Mouse (Mus musculus) forebrain, embryonic 11.5 days (tissue): ENCODE results near the gene Engase. TPM values are rescaled to one million over a fixed set of nuclear protein-coding genes. Genes with fewer than 3 reads are reported as not detected.

Experiments
- ATAC-seq: fragments of 200-750 bp; cut with Nextera tagmentation; replicated peaks from 2 replicates; pipeline ENCODE4 v1.8.0; 2017; ENCODE audit warnings: moderate TSS enrichment; ENCODE audit not compliant: low FRiP score
- DNase-seq: peaks from one replicate; pipeline ENCODE4 v3.0.0-alpha.2; 2017; ENCODE audit warnings: low spot score
- H3K27ac ChIP-seq: fragments of 300-500 bp; sonication (generic); 2 replicates; pipeline ENCODE4 v1.5.1; 2014; ENCODE audit warnings: low read depth, low read length
- H3K27me3 ChIP-seq: fragments of 300-500 bp; sonication (generic); 2 replicates; pipeline ENCODE4 v1.6.1; 2014; ENCODE audit warnings: mild to moderate bottlenecking, low read length, mixed read lengths; ENCODE audit not compliant: control insufficient read depth, insufficient read depth
- H3K36me3 ChIP-seq: fragments of 300-500 bp; sonication (generic); 2 replicates; pipeline ENCODE4 v1.6.1; 2014; ENCODE audit warnings: mild to moderate bottlenecking, low read length, moderate library complexity, mixed read lengths; ENCODE audit not compliant: control insufficient read depth, insufficient read depth
- H3K4me1 ChIP-seq: fragments of 300-500 bp; sonication (generic); replicated peaks from 2 replicates; pipeline ENCODE4 v1.6.1; 2014; ENCODE audit warnings: low read length, mixed read lengths; ENCODE audit not compliant: control insufficient read depth, insufficient read depth
- H3K4me2 ChIP-seq: fragments of 300-500 bp; sonication (generic); 2 replicates; pipeline ENCODE4 v1.6.1; 2014; ENCODE audit warnings: low read depth, mild to moderate bottlenecking, low read length, moderate library complexity, mixed read lengths; ENCODE audit not compliant: severe bottlenecking
- H3K4me3 ChIP-seq: fragments of 300-500 bp; sonication (generic); 2 replicates; pipeline ENCODE4 v1.5.1; 2014; ENCODE audit warnings: low read depth, low read length
- H3K9ac ChIP-seq: fragments of 300-500 bp; sonication (generic); 2 replicates; pipeline ENCODE4 v1.6.1; 2014; ENCODE audit warnings: low read length
- H3K9me3 ChIP-seq: fragments of 300-500 bp; sonication (generic); 2 replicates; pipeline ENCODE4 v1.6.1; 2016; ENCODE audit warnings: low read length, mixed read lengths; ENCODE audit not compliant: control insufficient read depth
- WGBS: fragments of 180-500 bp; shearing (Covaris S2); extraction: QIAGEN DNeasy Blood & Tissue Kit; methylation state at CpG from one replicate; pipeline ENCODE4 v1.1.7; 2014; 5-methylcytosine and 5-hydroxymethylcytosine counted together
- polyA plus RNA-seq: library from polyadenylated mRNA; unstranded; fragments of >200 nt; fragmentation: Nextera tagmentation; extraction: Ambion mirVana; gene quantifications from 2 replicates; pipeline ENCODE4 v1.2.1, GENCODE M21; 2014

Engase gene
- polyA plus RNA-seq, 1 experiment from 2014 or later, result 10.6 TPM

GRCm38 (mm10) chr11:118467441-118468035 lies 9.1 kb upstream of the Engase start:
- no peaks in the 10 kb centered on the region for H3K36me3 ChIP-seq
- DNase-seq, result no peak
- H3K4me1 ChIP-seq, result no peaks in the 10 kb centered on the region
- H3K27me3 ChIP-seq, result no peaks in the 10 kb centered on the region
- no peak overlapping the region for H3K9ac ChIP-seq
- H3K9me3 ChIP-seq, result no peaks in the 10 kb centered on the region
- ATAC-seq, result no peak
- H3K27ac ChIP-seq, result no peak overlapping the region
- H3K4me3 ChIP-seq, result no peak overlapping the region
- H3K4me2 ChIP-seq, result no peak overlapping the region
- WGBS, result 59% methylated on average over 11 of the region's 11 CpGs

DNA sequence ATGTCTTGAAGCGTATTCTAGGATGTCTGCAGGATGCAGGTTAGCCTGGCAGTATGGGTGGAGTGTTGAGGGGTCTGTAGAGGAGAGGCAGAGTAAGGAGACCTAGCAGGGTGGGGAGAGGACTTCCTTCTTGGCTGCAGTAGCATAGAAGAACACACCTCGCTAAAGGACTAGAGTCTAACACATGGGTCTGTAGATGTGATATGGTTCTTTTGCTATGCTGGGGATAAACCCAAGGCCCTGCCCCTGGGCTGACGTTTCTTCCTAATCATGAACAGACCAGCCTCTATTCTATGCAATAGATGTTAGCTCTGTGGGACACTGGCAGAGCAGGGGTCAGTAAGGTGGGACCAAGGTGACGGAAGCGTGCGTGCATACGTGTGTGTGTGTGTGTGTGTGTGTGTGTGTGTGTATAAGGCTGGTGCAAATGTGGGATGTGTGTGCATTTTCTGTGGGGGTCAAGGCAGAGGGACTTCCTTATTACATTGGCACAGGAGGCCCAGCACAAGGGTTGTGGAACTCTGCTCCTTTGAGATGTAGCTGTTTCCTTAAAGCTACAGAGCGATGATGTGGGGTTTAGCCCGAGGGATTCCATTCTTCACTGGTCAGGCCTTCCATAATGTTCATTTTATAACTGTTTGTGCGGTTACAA lies 7.0 kb upstream of the Engase start:
- H3K27ac ChIP-seq, result no peak overlapping the region
- DNase-seq (no peak), ATAC-seq (no peak)
- no peaks in the 10 kb centered on the region for H3K9me3 ChIP-seq
- no peaks in the 10 kb centered on the region for H3K4me1 ChIP-seq
- H3K9ac ChIP-seq, result no peak overlapping the region
- H3K4me2 ChIP-seq, result no peak overlapping the region
- no peaks in the 10 kb centered on the region for H3K36me3 ChIP-seq
- 88% methylated on average over 10 of the region's 10 CpGs for whole genome bisulfite sequencing
- no peaks in the 10 kb centered on the region for H3K27me3 ChIP-seq
- H3K4me3 ChIP-seq, result no peak overlapping the region

- ATAC-seq, result no peak
- H3K27me3 ChIP-seq, result no peaks in the 10 kb centered on the region
- H3K4me2 ChIP-seq, result no peak overlapping the region
- WGBS, result 49% methylated on average over 12 of the region's 12 CpGs
- H3K27ac ChIP-seq, result 0 out of 2 replicates have a peak overlapping the region, but pooled peaks have one; percentile 12
- DNase-seq, result no peak
- no peaks in the 10 kb centered on the region for H3K4me1 ChIP-seq
- H3K36me3 ChIP-seq, result no peaks in the 10 kb centered on the region
- H3K9ac ChIP-seq, result no peak overlapping the region; the same call in 1 of the 2 replicates
- no peak overlapping the region for H3K4me3 ChIP-seq
- H3K9me3 ChIP-seq, result no peaks in the 10 kb centered on the region
Observed at GRCm38 (mm10) chr11:118470234-118470966, 6.2 kb upstream of the Engase start.

DNA sequence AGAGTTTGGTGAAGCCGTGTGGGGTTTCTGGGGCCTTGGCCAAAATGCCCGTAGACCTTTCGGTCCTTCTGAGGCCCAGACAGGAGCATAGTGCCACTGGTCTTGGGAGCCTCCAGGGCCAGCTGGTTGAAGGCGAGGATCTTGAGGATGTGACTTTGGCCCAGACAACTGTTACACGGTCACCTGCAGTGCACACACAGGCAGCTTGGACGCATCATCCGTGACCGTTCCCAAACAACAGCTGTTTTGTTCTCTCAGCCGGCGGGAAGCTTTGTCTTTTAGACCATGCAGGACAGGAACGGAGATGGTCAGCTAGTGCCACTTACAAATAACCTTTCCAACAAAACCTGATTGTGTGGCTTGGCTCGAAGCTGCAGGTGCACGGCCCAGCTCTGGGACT lies 5.0 kb upstream of the Engase start:
- 82% methylated on average over 13 of the region's 13 CpGs for WGBS
- ATAC-seq (no peak), DNase-seq (no peak)
- H3K4me1 ChIP-seq, result no peaks in the 10 kb centered on the region
- H3K9me3 ChIP-seq, result no peaks in the 10 kb centered on the region
- no peak overlapping the region for H3K9ac ChIP-seq
- no peak overlapping the region for H3K27ac ChIP-seq
- H3K4me2 ChIP-seq, result no peak overlapping the region
- no peaks in the 10 kb centered on the region for H3K36me3 ChIP-seq
- no peaks in the 10 kb centered on the region for H3K27me3 ChIP-seq
- no peak overlapping the region for H3K4me3 ChIP-seq

GRCm38 (mm10) chr11:118473161-118473560 lies 3.5 kb upstream of the Engase start:
- H3K9ac ChIP-seq, result no peak overlapping the region
- H3K4me1 ChIP-seq, result peaks cover 6% of the 10 kb centered on the region; the same call in 1 of the 2 replicates
- H3K27me3 ChIP-seq, result no peaks in the 10 kb centered on the region
- H3K9me3 ChIP-seq, result no peaks in the 10 kb centered on the region
- no peaks in the 10 kb centered on the region for H3K36me3 ChIP-seq
- H3K4me3 ChIP-seq, result no peak overlapping the region
- 81% methylated on average over 1 of the region's 1 CpGs for WGBS
- H3K27ac ChIP-seq, result no peak overlapping the region
- ATAC-seq, result no peak
- no peak for DNase-seq
- H3K4me2 ChIP-seq, result no peak overlapping the region

GRCm38 (mm10) chr11:118473842-118474500 lies 2.7 kb upstream of the Engase start:
- ATAC-seq (no peak), DNase-seq (no peak)
- Histone ChIP-seq H3K36me3 (no peaks in the 10 kb centered on the region), H3K9ac (no peak overlapping the region), H3K27me3 (no peaks in the 10 kb centered on the region), H3K4me3 (no peak overlapping the region), H3K4me1 (peaks cover 6% of the 10 kb centered on the region; the same call in 1 of the 2 replicates), H3K4me2 (no peak overlapping the region), H3K9me3 (no peaks in the 10 kb centered on the region), H3K27ac (no peak overlapping the region)
- 80% methylated on average over 6 of the region's 6 CpGs for WGBS

DNA sequence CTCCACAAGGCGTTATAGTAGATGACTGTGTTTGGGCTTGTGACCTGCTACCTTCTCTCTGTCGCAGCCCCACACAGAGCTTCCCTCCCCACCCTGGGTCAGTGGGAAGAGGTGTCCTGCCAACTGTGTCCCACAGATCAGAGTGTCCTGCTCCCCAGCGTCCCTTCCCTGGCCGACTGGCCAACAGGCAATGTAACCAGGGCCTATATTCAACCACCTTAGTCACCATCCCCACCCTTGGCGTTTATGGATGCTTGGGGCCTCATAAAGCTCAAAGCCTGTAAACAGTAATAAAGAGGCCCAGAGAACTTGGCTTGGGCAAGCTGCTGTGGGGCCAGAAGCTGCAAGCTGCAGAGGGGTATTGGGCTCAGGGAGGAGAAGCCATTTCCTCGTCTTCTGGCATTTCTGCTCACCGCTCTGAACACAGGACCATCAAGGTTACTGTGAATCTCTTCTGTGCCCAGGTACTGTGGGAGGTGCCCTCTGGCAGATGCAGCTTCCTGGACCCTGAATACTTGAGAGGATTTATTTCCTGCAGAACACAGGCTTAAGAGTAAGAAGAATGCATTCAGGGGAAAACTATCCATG lies 1.0 kb upstream of the Engase start:
- H3K9ac ChIP-seq, result no peak overlapping the region
- no peak overlapping the region for H3K4me2 ChIP-seq
- no peak overlapping the region for H3K4me3 ChIP-seq
- DNase-seq (no peak), ATAC-seq (no peak)
- H3K36me3 ChIP-seq, result no peaks in the 10 kb centered on the region
- H3K4me1 ChIP-seq, result peaks cover 6% of the 10 kb centered on the region; the same call in 1 of the 2 replicates
- H3K27me3 ChIP-seq, result no peaks in the 10 kb centered on the region
- WGBS, result 94% methylated on average over 7 of the region's 7 CpGs
- H3K27ac ChIP-seq, result no peak overlapping the region
- no peaks in the 10 kb centered on the region for H3K9me3 ChIP-seq

GRCm38 (mm10) chr11:118479776-118480175 lies 3.1 kb downstream of the Engase start:
- Histone ChIP-seq H3K9ac (no peak overlapping the region), H3K4me3 (no peak overlapping the region), H3K27ac (no peak overlapping the region), H3K9me3 (no peaks in the 10 kb centered on the region), H3K4me2 (no peak overlapping the region), H3K27me3 (no peaks in the 10 kb centered on the region), H3K36me3 (no peaks in the 10 kb centered on the region), H3K4me1 (peaks cover 6% of the 10 kb centered on the region; the same call in 1 of the 2 replicates)
- WGBS, result 90% methylated on average over 12 of the region's 12 CpGs
- DNase-seq (no peak), ATAC-seq (no peak)
